Mouse (Mus musculus) small intestine, adult 2 months (tissue): ENCODE measurements around the gene Acbd4.

Experiments
- CTCF ChIP-seq: fragments of 200-500 bp; IDR thresholded peaks from 2 replicates; pipeline ENCODE4 v1.5.1; 2012; ENCODE audit warnings: low read depth, mild to moderate bottlenecking, control low read depth, inconsistent platforms, low read length, moderate library complexity, mixed read lengths; ENCODE audit not compliant: insufficient replicate concordance, insufficient read length; ENCODE audit errors: extremely low read depth
- POLR2A ChIP-seq: fragments of 200-500 bp; IDR thresholded peaks from 2 replicates; pipeline ENCODE4 v1.6.1; 2012; ENCODE audit warnings: low read depth, mild to moderate bottlenecking, control low read depth, inconsistent platforms, low read length, moderate library complexity

DNA sequence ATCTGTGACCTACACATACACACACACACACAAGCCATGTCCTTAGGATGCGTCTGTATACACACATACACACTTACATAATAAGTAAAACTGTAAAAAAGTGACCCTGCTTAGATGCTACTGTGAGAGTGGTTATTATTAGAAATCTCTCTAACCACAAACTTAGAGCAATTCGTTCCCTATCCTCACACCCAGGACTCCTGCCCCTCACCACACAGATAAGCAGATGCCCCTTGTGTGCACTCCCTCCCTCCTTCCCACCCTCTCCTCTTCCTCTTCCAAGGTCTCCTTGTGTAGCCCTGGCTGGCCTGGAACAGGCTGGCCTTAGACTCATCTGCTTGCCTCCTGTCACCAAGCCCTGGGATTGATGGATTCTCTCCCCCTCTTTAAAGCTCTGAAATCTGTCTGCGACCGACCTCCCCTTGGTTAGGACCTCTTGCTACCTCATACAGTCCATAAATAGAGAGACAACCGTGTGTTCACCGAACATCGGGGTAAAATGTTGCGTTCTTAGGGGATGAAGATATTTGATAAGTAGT, 34.6 kb downstream of the Acbd4 start:
- no peak for TF ChIP-seq CTCF
- no peak for TF ChIP-seq POLR2A
